Mouse (Mus musculus) midbrain, postnatal 0 days (tissue): ENCODE results near the gene Dlgap4. TPM values are rescaled to one million over a fixed set of nuclear protein-coding genes. Genes with fewer than 3 reads are reported as not detected.

ENCODE experiments used
- ATAC-seq: fragments of 200-750 bp; cut with Nextera tagmentation; 2 replicates; pipeline ENCODE4 v1.8.0; 2017; ENCODE audit warnings: moderate number of reproducible peaks, mild to moderate bottlenecking, moderate TSS enrichment, moderate library complexity; ENCODE audit not compliant: low FRiP score
- DNase-seq: peaks from one replicate; pipeline ENCODE4 v3.0.0-alpha.2; 2015; ENCODE audit warnings: low spot score
- H3K27ac ChIP-seq: fragments of 300-500 bp; sonication (generic); 2 replicates; pipeline ENCODE4 v1.5.1; 2014; ENCODE audit warnings: low read depth, mild to moderate bottlenecking, low read length, mixed read lengths
- H3K27me3 ChIP-seq: fragments of 300-500 bp; sonication (generic); 2 replicates; pipeline ENCODE4 v1.6.1; 2014; ENCODE audit warnings: low read length, control low read depth, mixed read lengths; ENCODE audit not compliant: insufficient read depth
- H3K36me3 ChIP-seq: fragments of 300-500 bp; sonication (generic); 2 replicates; pipeline ENCODE4 v1.6.1; 2014; ENCODE audit warnings: low read length, control low read depth, mixed read lengths; ENCODE audit not compliant: insufficient read depth
- H3K4me1 ChIP-seq: fragments of 300-500 bp; sonication (generic); 2 replicates; pipeline ENCODE4 v1.6.1; 2014; ENCODE audit warnings: mild to moderate bottlenecking, control low read depth, antibody characterized with exemption, low read length, mixed read lengths; ENCODE audit not compliant: insufficient read depth
- H3K4me2 ChIP-seq: fragments of 300-500 bp; sonication (generic); 2 replicates; pipeline ENCODE4 v1.6.1; 2014; ENCODE audit warnings: low read depth, mild to moderate bottlenecking, low read length, mixed read lengths; ENCODE audit not compliant: poor library complexity, severe bottlenecking
- H3K4me3 ChIP-seq: fragments of 300-500 bp; sonication (generic); 2 replicates; pipeline ENCODE4 v1.5.1; 2014; ENCODE audit warnings: low read depth, mild to moderate bottlenecking, low read length, moderate library complexity
- H3K9ac ChIP-seq: fragments of 300-500 bp; sonication (generic); replicated peaks from 2 replicates; pipeline ENCODE4 v1.6.1; 2014; ENCODE audit warnings: mild to moderate bottlenecking, low read length, moderate library complexity, mixed read lengths; ENCODE audit not compliant: poor library complexity, severe bottlenecking
- H3K9me3 ChIP-seq: fragments of 300-500 bp; sonication (generic); 2 replicates; pipeline ENCODE4 v1.6.1; 2016; ENCODE audit warnings: low read length, control low read depth
- CTCF ChIP-seq: IDR thresholded peaks from 2 replicates; pipeline ENCODE4 v1.5.1; 2016; ENCODE audit warnings: antibody characterized with exemption, mild to moderate bottlenecking
- WGBS: fragments of 180-500 bp; shearing (Covaris S2); extraction: QIAGEN DNeasy Blood & Tissue Kit; methylation state at CpG from one replicate; pipeline ENCODE4 v1.1.7; 2014; 5-methylcytosine and 5-hydroxymethylcytosine counted together
- polyA plus RNA-seq: library from polyadenylated mRNA; unstranded; fragments of >200 nt; fragmentation: Nextera tagmentation; extraction: Ambion mirVana; gene quantifications from 2 replicates; pipeline ENCODE4 v1.2.1, GENCODE M21; 2015
- total RNA-seq: library from RNA; depleted of rRNA; stranded (reverse); fragments of >200 nt; gene quantifications from 2 replicates; pipeline ENCODE4 v1.2.3, GENCODE M21; 2014

Dlgap4 gene
- total and polyA plus RNA-seq, 2 experiments from 2014 or later: 240 to 246 TPM

- H3K27ac ChIP-seq: no peak overlapping the region
- no peak for TF ChIP-seq CTCF
- H3K27me3 ChIP-seq: no peaks in the 10 kb centered on the region
- H3K4me3 ChIP-seq: no peak overlapping the region
- H3K4me1 ChIP-seq: no peaks in the 10 kb centered on the region
- no peak overlapping the region for H3K9ac ChIP-seq
- H3K36me3 ChIP-seq: no peaks in the 10 kb centered on the region
- DNase-seq (no peak), ATAC-seq (no peak)
- WGBS: 76% methylated on average over 15 of the region's 15 CpGs
- H3K4me2 ChIP-seq: no peak overlapping the region
- H3K9me3 ChIP-seq: no peaks in the 10 kb centered on the region
Measured at GRCm38 (mm10) chr2:156594987-156595490, 18.5 kb upstream of the Dlgap4 start.

GRCm38 (mm10) chr2:156602581-156602980 is 10.9 kb upstream of the Dlgap4 start:
- Histone ChIP-seq H3K4me2 (no peak overlapping the region), H3K36me3 (no peaks in the 10 kb centered on the region), H3K27ac (no peak overlapping the region), H3K9ac (no peak overlapping the region), H3K4me1 (no peaks in the 10 kb centered on the region), H3K9me3 (no peaks in the 10 kb centered on the region), H3K27me3 (no peaks in the 10 kb centered on the region), H3K4me3 (no peak overlapping the region)
- ATAC-seq (no peak), DNase-seq (no peak)
- TF ChIP-seq CTCF: no peak
- 86% methylated on average over 7 of the region's 7 CpGs for WGBS

- ATAC-seq (no peak), DNase-seq (no peak)
- Histone ChIP-seq H3K4me3 (no peak overlapping the region), H3K4me2 (no peak overlapping the region), H3K27ac (no peak overlapping the region), H3K9me3 (no peaks in the 10 kb centered on the region), H3K9ac (no peak overlapping the region), H3K27me3 (no peaks in the 10 kb centered on the region), H3K4me1 (no peaks in the 10 kb centered on the region), H3K36me3 (no peaks in the 10 kb centered on the region)
- WGBS: 83% methylated on average over 9 of the region's 9 CpGs
- TF ChIP-seq CTCF: no peak
Measured at GRCm38 (mm10) chr2:156603671-156604070, 9.8 kb upstream of the Dlgap4 start.

- Histone ChIP-seq H3K27me3 (no peaks in the 10 kb centered on the region), H3K4me2 (no peak overlapping the region), H3K9ac (no peak overlapping the region), H3K4me3 (no peak overlapping the region), H3K9me3 (no peaks in the 10 kb centered on the region), H3K36me3 (no peaks in the 10 kb centered on the region), H3K27ac (no peak overlapping the region), H3K4me1 (no peaks in the 10 kb centered on the region)
- 56% methylated on average over 3 of the region's 3 CpGs for WGBS
- DNase-seq (no peak), ATAC-seq (no peak)
- no peak for TF ChIP-seq CTCF
Measured at GRCm38 (mm10) chr2:156605144-156605543, 8.4 kb upstream of the Dlgap4 start.

GRCm38 (mm10) chr2:156605971-156606370 is 7.5 kb upstream of the Dlgap4 start:
- Histone ChIP-seq H3K4me2 (no peak overlapping the region), H3K9me3 (no peaks in the 10 kb centered on the region), H3K27me3 (no peaks in the 10 kb centered on the region), H3K4me3 (no peak overlapping the region), H3K4me1 (no peaks in the 10 kb centered on the region), H3K27ac (no peak overlapping the region), H3K36me3 (no peaks in the 10 kb centered on the region), H3K9ac (no peak overlapping the region)
- WGBS: 73% methylated on average over 5 of the region's 5 CpGs
- ATAC-seq (no peak), DNase-seq (no peak)
- no peak for TF ChIP-seq CTCF

- Histone ChIP-seq H3K27ac (no peak overlapping the region), H3K9me3 (no peaks in the 10 kb centered on the region), H3K4me3 (peak overlapping the region; percentile 92), H3K9ac (peak overlapping the region; percentile 90), H3K27me3 (no peaks in the 10 kb centered on the region), H3K36me3 (no peaks in the 10 kb centered on the region), H3K4me2 (peak overlapping the region; percentile 73), H3K4me1 (peaks cover 17% of the 10 kb centered on the region)
- DNase-seq (peak; percentile 47), ATAC-seq (no peak)
- WGBS: under 1% methylated on average over 40 of the region's 41 CpGs
- peak; percentile 61 for TF ChIP-seq CTCF
Measured at GRCm38 (mm10) chr2:156613081-156613540, 394 bp upstream of the Dlgap4 start.
